Mouse (Mus musculus) bone marrow macrophage, adult 2 months (primary cell): ENCODE data around the gene Rbm33.

ENCODE experiments used
- CTCF ChIP-seq: IDR thresholded peaks from 2 replicates; pipeline ENCODE4 v1.5.1; 2012; ENCODE audit warnings: low read depth, mild to moderate bottlenecking, low read length, moderate library complexity
- POLR2A ChIP-seq: IDR thresholded peaks from 2 replicates; pipeline ENCODE4 v1.6.1; 2012; ENCODE audit warnings: mild to moderate bottlenecking, low read depth, low read length, borderline replicate concordance

DNA sequence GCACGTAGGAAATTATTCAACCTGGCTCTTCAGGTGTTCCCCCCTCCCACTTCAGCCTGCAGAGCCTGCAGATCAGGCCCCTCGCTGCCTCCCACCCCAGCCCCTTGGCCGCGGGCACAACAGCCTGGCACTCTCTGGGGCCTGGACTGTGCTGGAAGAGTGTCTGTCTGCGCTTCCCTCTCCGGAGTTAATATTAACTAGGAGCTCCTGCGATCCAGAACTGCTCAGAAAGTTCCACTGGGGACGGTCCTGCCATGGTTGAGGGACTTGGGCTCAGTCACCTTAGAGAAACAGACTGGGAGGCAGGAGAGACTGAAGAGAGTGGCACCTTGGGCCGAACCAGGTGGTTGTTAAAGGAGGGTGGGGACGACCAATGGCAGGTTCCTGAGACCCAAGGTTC, 146.7 kb downstream of the Rbm33 start:
- TF ChIP-seq POLR2A: no peak
- TF ChIP-seq CTCF: no peak
